16 mouse cellular contexts compared by ENCODE assay signal in the genomic region with DNA sequence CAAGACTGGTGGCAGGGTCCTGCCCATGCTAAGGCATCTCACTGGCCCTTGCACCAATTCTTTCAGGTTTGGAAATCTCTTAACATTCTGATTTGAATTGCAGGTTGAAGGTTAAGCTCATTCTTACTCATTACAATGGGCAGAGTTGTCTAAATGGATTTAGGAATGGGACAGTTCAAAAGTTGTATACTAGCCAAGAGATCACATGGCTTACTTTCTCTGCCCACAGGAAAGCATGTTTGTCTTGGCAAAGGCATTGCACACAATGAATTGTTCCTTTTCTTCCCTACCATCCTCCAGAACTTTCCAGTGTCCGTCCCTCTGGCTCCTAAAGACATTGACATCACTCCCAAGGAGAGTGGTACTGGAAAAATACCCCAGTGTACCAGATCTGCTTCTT.
DNase-seq lines count a peak whose midpoint lies in the region.
"Had no signal": no experiment of that assay in that cellular context is flagged by ENCODE, and none has a peak within 500 bp of the region (broad histone marks: within the 10 kb centered on the region; RNA-seq: fewer than 3 reads in every experiment).

No protein-coding gene starts in this region.

- peak; percentile 11 for DNase-seq in kidney, adult 9 months
- no peak for DNase-seq in kidney, adult 18-20 months
- DNase-seq in adipocyte (ENCODE audit: low spot score) = peak; percentile 2
- DNase-seq in fat pad, adult 2 months (ENCODE audit: extremely low read depth, low read depth, low spot score) = peak; percentile 93
- DNase-seq in neural tube, embryonic 10.5 days (ENCODE audit: extremely low spot score, low spot score) = no peak
- DNase-seq in embryo, embryonic 10 days (ENCODE audit: low spot score) = no peak
- DNase-seq: adrenal gland, adult 8-10 months; adrenal gland, postnatal 14 days; adrenal gland, postnatal 36 days; cerebellum, adult 11-12 months; cerebellum, adult 2 months; cerebellum, adult 9-10 months; cerebellum, postnatal 10 days; cerebellum, postnatal 25 days; embryo, embryonic 11 days; forebrain, postnatal 0 days had no signal

Comparison
In these comparisons a context has a peak if more than half of its experiments do, and no peak if none do; other contexts are left out.
1. DNase-seq: peak in kidney, adult 9 months (single experiment), adipocyte (single experiment) and fat pad, adult 2 months (single experiment); none in kidney, adult 18-20 months (single experiment), neural tube, embryonic 10.5 days (single experiment) and embryo, embryonic 10 days (single experiment).